Mouse (Mus musculus) granulocyte monocyte progenitor cell, adult 5-6 weeks (primary cell): ENCODE results near the gene Grik3. TPM values are rescaled to one million over a fixed set of nuclear protein-coding genes. Genes with fewer than 3 reads are reported as not detected.

Source experiments
- ATAC-seq: replicated peaks from 2 replicates; pipeline ENCODE4 v1.8.0; 2016; ENCODE audit warnings: mild to moderate bottlenecking, moderate TSS enrichment, inconsistent platforms; ENCODE audit not compliant: poor library complexity, severe bottlenecking
- total RNA-seq, 2 experiments: library from RNA; stranded (forward) in 1 of 2; stranded (reverse) in 1 of 2; fragments of 200-712, 200-1000 nt in 1 of 2; fragments of >200 nt in 1 of 2; fragmentation: Nextera tagmentation in 1 of 2; gene quantifications; 2 replicates each; pipeline ENCODE4 v1.2.3; 2014 to 2017

Grik3 gene
- total RNA-seq, 2 experiments from 2014 or later = not detected

GRCm38 (mm10) chr4:125763056-125763455 is 272.6 kb downstream of the Grik3 start:
- ATAC-seq = no peak
